27 mouse cellular contexts compared by ENCODE assay signal in genomic region chr11:103375772-103376171, GRCm38 (mm10). TPM values are rescaled to one million over a fixed set of nuclear protein-coding genes. Genes with fewer than 3 reads are reported as not detected.
DNase-seq lines count a peak whose midpoint lies in the region; ATAC-seq and TF ChIP-seq lines count a peak whose summit lies in the region.
"Had no signal": no experiment of that assay in that cellular context is flagged by ENCODE, and none has a peak within 500 bp of the region (broad histone marks: within the 10 kb centered on the region; RNA-seq: fewer than 3 reads in every experiment).

No protein-coding gene starts in this region.

- TF ChIP-seq CTCF in heart, adult 2 months (IDR thresholded peaks at IDR 0.05), result no peak
- TF ChIP-seq CTCF in CH12.LX (conservative IDR thresholded peaks at IDR 0.05 in 1 of 2, IDR thresholded peaks at IDR 0.05 in 1 of 2; ENCODE audit: low read depth in 2 of 2, low read length in 2 of 2), result no peak

- peaks cover 1% of the 10 kb centered on the region; the same call in 1 of the 2 replicates for H3K79me2 ChIP-seq in heart, adult 2 months (replicated peaks; ENCODE audit: control insufficient read depth, insufficient read depth, low read length)
- no peaks in the 10 kb centered on the region for H3K79me2 ChIP-seq in CH12.LX (replicated peaks; ENCODE audit: control insufficient read depth, extremely low read depth, insufficient read depth, poor library complexity, severe bottlenecking)

- TF ChIP-seq EP300 in heart, adult 2 months (IDR thresholded peaks at IDR 0.05; ENCODE audit: insufficient read depth, low read depth, low read length), result no peak
- 0 out of 2 replicates have a peak, but pooled peaks have one; percentile 29 for TF ChIP-seq EP300 in CH12.LX (IDR thresholded peaks at IDR 0.05; ENCODE audit: low read length)

- H3K27me3 ChIP-seq in heart, adult 2 months (ENCODE audit: control insufficient read depth, insufficient read depth, low read length), result no peaks in the 10 kb centered on the region
- no peaks in the 10 kb centered on the region for H3K27me3 ChIP-seq in kidney, embryonic 16.5 days (ENCODE audit: insufficient read depth, low read length)
- no peaks in the 10 kb centered on the region for H3K27me3 ChIP-seq in CH12.LX (replicated peaks)
- H3K27me3 ChIP-seq: forebrain, embryonic 15.5 days; intestine, embryonic 15.5 days; midbrain, embryonic 15.5 days; neural tube, embryonic 15.5 days; stomach, embryonic 15.5 days had no signal

- H3K9me3 ChIP-seq in kidney, embryonic 16.5 days (ENCODE audit: low read length), result no peaks in the 10 kb centered on the region
- H3K9me3 ChIP-seq in CH12.LX (replicated peaks; ENCODE audit: low read length), result no peaks in the 10 kb centered on the region
- H3K9me3 ChIP-seq: forebrain, embryonic 10.5 days; forebrain, embryonic 15.5 days; intestine, embryonic 15.5 days; midbrain, embryonic 10.5 days; midbrain, embryonic 15.5 days; neural tube, embryonic 15.5 days; stomach, embryonic 15.5 days had no signal

- H3K4me3 ChIP-seq in heart, adult 2 months, result no peak overlapping the region
- no peak overlapping the region for H3K4me3 ChIP-seq in kidney, embryonic 16.5 days (ENCODE audit: low read length)
- H3K4me3 ChIP-seq in CH12.LX (replicated peaks in 1 of 3; ENCODE audit: low read depth in 2 of 3, low read length in 2 of 3, poor library complexity in 1 of 3), result no peak overlapping the region
- H3K4me3 ChIP-seq in brown adipose tissue, adult 24 weeks (ENCODE audit: insufficient read depth, low read depth, low read length), result no peak overlapping the region
- H3K4me3 ChIP-seq: forebrain, embryonic 10.5 days; forebrain, embryonic 15.5 days; intestine, embryonic 15.5 days; midbrain, embryonic 10.5 days; midbrain, embryonic 15.5 days; neural tube, embryonic 15.5 days; stomach, embryonic 15.5 days had no signal

- H3K4me2 ChIP-seq in kidney, embryonic 16.5 days (replicated peaks; ENCODE audit: low read depth, low read length), result no peak overlapping the region
- no peak overlapping the region for H3K4me2 ChIP-seq in CH12.LX (ENCODE audit: insufficient read depth, low read depth, poor library complexity, severe bottlenecking)
- H3K4me2 ChIP-seq: forebrain, embryonic 15.5 days; heart, embryonic 11.5 days; intestine, embryonic 15.5 days; midbrain, embryonic 15.5 days; neural tube, embryonic 15.5 days; stomach, embryonic 15.5 days had no signal

- no peak for DNase-seq in heart, adult 2 months
- DNase-seq in heart, adult 9 months (ENCODE audit: low spot score in 2 of 2), result no peak
- no peak for DNase-seq in kidney, postnatal 4 days
- DNase-seq in CH12.LX (ENCODE audit: extremely low read depth), result no peak
- DNase-seq in retina, embryonic 14.5 days (ENCODE audit: low spot score), result no peak
- DNase-seq: adrenal gland, adult 2 months; adrenal gland, postnatal 36 days; cerebellum, adult 8-10 months; gastrocnemius, postnatal 36 days; kidney, adult 9 months; kidney, postnatal 36 days; layer of hippocampus, adult 9-11 months; liver; lung, adult 2 months; right cerebral cortex, postnatal 25 days had no signal

- WGBS in heart, adult 2 months, result 51% methylated on average over 5 of the region's 5 CpGs
- WGBS in kidney, embryonic 16.5 days, result 72% methylated on average over 5 of the region's 5 CpGs

- H3K9ac ChIP-seq in heart, adult 2 months (ENCODE audit: low read depth, low read length), result no peak overlapping the region
- H3K9ac ChIP-seq in kidney, embryonic 16.5 days (replicated peaks; ENCODE audit: low read length), result no peak overlapping the region
- no peak overlapping the region for H3K9ac ChIP-seq in CH12.LX (ENCODE audit: insufficient read depth, low read depth)
- H3K9ac ChIP-seq: forebrain, embryonic 15.5 days; intestine, embryonic 15.5 days; liver, embryonic 14.5 days; midbrain, embryonic 15.5 days; neural tube, embryonic 15.5 days; stomach, embryonic 15.5 days had no signal

- H3K4me1 ChIP-seq in heart, adult 2 months (ENCODE audit: control insufficient read depth, insufficient read depth, low read length), result peaks cover 21% of the 10 kb centered on the region
- H3K4me1 ChIP-seq in kidney, embryonic 16.5 days (ENCODE audit: insufficient read depth, low read length), result no peaks in the 10 kb centered on the region
- H3K4me1 ChIP-seq in CH12.LX (ENCODE audit: control insufficient read depth in 1 of 2, insufficient read depth in 2 of 2), result peaks cover 52 to 99% of the 10 kb centered on the region in 2 experiments
- H3K4me1 ChIP-seq in brown adipose tissue, adult 24 weeks (ENCODE audit: control insufficient read depth, insufficient read depth, insufficient read length, low read length), result peaks cover 41% of the 10 kb centered on the region
- H3K4me1 ChIP-seq: forebrain, embryonic 10.5 days; forebrain, embryonic 15.5 days; intestine, embryonic 15.5 days; midbrain, embryonic 10.5 days; midbrain, embryonic 15.5 days; stomach, embryonic 15.5 days had no signal

- in situ Hi-C loops in CH12.LX (cut with MboI; ENCODE audit: low pct_ligation_motif_present, low pct_unique_long_range_greater_than_20kb, low sequenced_read_pairs), result no loop called here

- intact Hi-C loops in heart, adult 2 months (cut with DNase I), result no loop called here

- no peak for TF ChIP-seq POLR2A in heart, adult 2 months (IDR thresholded peaks at IDR 0.05; ENCODE audit: insufficient read depth, low read depth, low read length)
- TF ChIP-seq POLR2A in CH12.LX (IDR thresholded peaks at IDR 0.05; ENCODE audit: low read depth, low read length), result no peak

- dilution Hi-C loops in CH12.LX (cut with MboI; ENCODE audit: extremely low pct_ligation_motif_present, extremely low pct_unique_long_range_greater_than_20kb, low sequenced_read_pairs), result no loop called here

- peaks cover 3% of the 10 kb centered on the region; the same call in 1 of the 2 replicates for H3K36me3 ChIP-seq in heart, adult 2 months (ENCODE audit: control insufficient read depth, insufficient read depth, low read length)
- peaks cover 24% of the 10 kb centered on the region for H3K36me3 ChIP-seq in kidney, embryonic 16.5 days (ENCODE audit: insufficient read depth, low read length)
- peaks cover 34 to 82% of the 10 kb centered on the region in 2 experiments for H3K36me3 ChIP-seq in CH12.LX (replicated peaks in 1 of 2; ENCODE audit: control insufficient read depth in 1 of 2, insufficient read depth in 1 of 2, low read length in 1 of 2)

- peak overlapping the region; percentile 55 for H3K27ac ChIP-seq in heart, adult 2 months
- peak overlapping the region; percentile 12; the same call in 1 of the 2 replicates for H3K27ac ChIP-seq in kidney, embryonic 16.5 days (ENCODE audit: low read length)
- H3K27ac ChIP-seq in CH12.LX (ENCODE audit: insufficient read depth, low read depth), result no peak overlapping the region
- peak overlapping the region; percentile 53 for H3K27ac ChIP-seq in brown adipose tissue, adult 24 weeks (replicated peaks; ENCODE audit: low read depth, low read length)
- H3K27ac ChIP-seq: forebrain, embryonic 10.5 days; forebrain, embryonic 15.5 days; intestine, embryonic 15.5 days; liver, embryonic 14.5 days; midbrain, embryonic 10.5 days; midbrain, embryonic 15.5 days; neural tube, embryonic 15.5 days; stomach, embryonic 15.5 days had no signal

- ATAC-seq in kidney, embryonic 16.5 days (ENCODE audit: low FRiP score, low TSS enrichment), result no peak
- ATAC-seq: forebrain, embryonic 15.5 days; hindbrain, embryonic 16.5 days; intestine, embryonic 15.5 days; midbrain, embryonic 15.5 days had no signal

- TF ChIP-seq RAD21 in CH12.LX (IDR thresholded peaks at IDR 0.05; ENCODE audit: low read depth, low read length), result no peak

TF ChIP-seq in CH12.LX, 34 proteins besides CTCF, POLR2A, EP300 and RAD21:
- TF ChIP-seq ZNF384 (IDR thresholded peaks at IDR 0.05; ENCODE audit: low read depth, low read length) (peak; percentile 92), MAFK (IDR thresholded peaks at IDR 0.05; ENCODE audit: insufficient replicate concordance, low read length) (no peak), IRF4 (IDR thresholded peaks at IDR 0.05; ENCODE audit: low read depth, low read length) (0 out of 2 replicates have a peak, but pooled peaks have one; percentile 8)

RNA-seq across cellular contexts. Expression of gene Arhgap27, which starts 12.3 kb away (rescaled TPM):
- 10 to 100 TPM; 14.1 to 22.9 TPM for total RNA-seq in heart, adult 2 months (2021)
- 15.0 and 18.5 TPM in 2 replicates for polyA plus RNA-seq in heart, adult 2 months (2012; rRNA removed)
- 17.8 and 18.7 TPM in 2 replicates for polyA plus RNA-seq in kidney, embryonic 16.5 days (2015; fragmentation: Nextera tagmentation; extraction: Ambion mirVana)
- total RNA-seq in CH12.LX (2012; rRNA removed), result 24.4 and 26.1 TPM in 2 replicates
- total RNA-seq in CH12.LX (2014; rRNA removed), result 11.4 and 11.8 TPM in 2 replicates
- 26.7 and 30.9 TPM in 2 replicates for polyA plus RNA-seq in CH12.LX (2012; ENCODE audit: insufficient read length, low read depth)
- polyA plus RNA-seq in brown adipose tissue, adult 24 weeks (2012; ENCODE audit: insufficient read depth, insufficient read length, missing spikeins), result 3.8 and 6.9 TPM in 2 replicates

RNA-seq across cellular contexts. Expression of gene Plekhm1, which starts 36.7 kb away (rescaled TPM):
- total RNA-seq in heart, adult 2 months (2021), result 10 to 100 TPM; 10.6 to 11.9 TPM
- polyA plus RNA-seq in heart, adult 2 months (2012; rRNA removed), result 10.2 and 12.2 TPM in 2 replicates
- 9.2 and 10.3 TPM in 2 replicates for polyA plus RNA-seq in kidney, embryonic 16.5 days (2015; fragmentation: Nextera tagmentation; extraction: Ambion mirVana)
- total RNA-seq in CH12.LX (2012; rRNA removed) (5.3 and 5.4 TPM in 2 replicates), CH12.LX (2014; rRNA removed) (2.7 and 3.5 TPM in 2 replicates)
- polyA plus RNA-seq in CH12.LX (2012; ENCODE audit: insufficient read length, low read depth), result 18.3 and 23.2 TPM in 2 replicates
- polyA plus RNA-seq in brown adipose tissue, adult 24 weeks (2012; ENCODE audit: insufficient read depth, insufficient read length, missing spikeins), result 13.4 and 14.6 TPM in 2 replicates
